Mouse (Mus musculus): ENCODE measurements around the gene Gm8206. TPM values are rescaled to one million over a fixed set of nuclear protein-coding genes. Genes with fewer than 3 reads are reported as not detected.
"Not testable (repeated sequence)": the region's sequence is repeated elsewhere in the genome, so short reads cannot be mapped to it uniquely, and the experiment has no call there.

Gene Gm8206
- 1 to 10 TPM; 1.5 to 1.7 TPM for total RNA-seq (2021)

GRCm38 (mm10) chr14:6093842-6094241 is at the start of gene Gm8206:
Gene Gm8206 (minus strand): TSS chr14:6093942.
- intact Hi-C loops (cut with DNase I); DNase-seq: not testable (repeated sequence)

- intact Hi-C loops (cut with DNase I); DNase-seq: not testable (repeated sequence)
Observed at GRCm38 (mm10) chr14:6125707-6126106, 32.0 kb upstream of the Gm8206 start, which contains the start of gene Gm3476. Gene Gm3476 (minus strand): TSS chr14:6125807.

DNA sequence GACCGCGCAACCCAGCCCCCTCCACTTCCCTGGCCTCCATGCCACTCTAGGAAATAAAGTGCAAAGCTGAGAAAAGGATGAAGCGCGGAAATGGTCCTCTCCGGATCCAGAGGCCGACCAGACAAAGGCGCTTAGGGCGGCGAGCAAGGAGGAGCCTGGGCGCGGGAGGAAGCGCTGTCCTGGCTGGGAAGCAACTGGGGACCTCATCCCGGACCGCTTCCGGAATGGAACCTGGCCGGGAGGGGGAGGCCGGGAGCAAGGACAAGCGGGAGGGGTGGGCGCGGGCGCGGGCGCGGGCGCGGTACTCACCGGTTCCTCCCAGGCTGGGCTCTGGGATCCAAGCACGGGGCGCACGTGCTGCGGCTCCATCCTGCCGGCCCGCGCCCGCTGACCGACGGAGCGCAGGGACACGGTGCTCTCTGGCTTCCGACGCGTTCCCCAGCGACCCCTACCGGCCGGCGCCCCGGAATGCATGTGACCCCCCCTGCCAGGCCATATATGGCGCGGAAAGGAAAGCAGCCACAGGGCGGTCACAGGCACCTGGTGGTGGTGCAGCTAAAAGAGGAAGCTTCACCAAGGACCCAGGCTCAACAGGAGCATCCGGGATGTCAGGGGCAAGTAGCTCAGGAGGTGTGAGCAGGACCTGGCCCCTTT is 14.7 kb upstream of the Gm8206 start, which contains the start of gene Gm3468:
Gm3468 (minus strand) TSS at position 394 of the 654 bp plus-strand sequence.
- DNase-seq, result peak; percentile 69
- intact Hi-C loops (cut with DNase I), result not testable (repeated sequence)

GRCm38 (mm10) chr14:6107500-6107899 is 13.8 kb upstream of the Gm8206 start:
- intact Hi-C loops (cut with DNase I), result not testable (repeated sequence)

GRCm38 (mm10) chr14:6058167-6058566 is 35.6 kb downstream of the Gm8206 start, which contains the start of gene Gm6337:
Gene Gm6337 (minus strand): TSS chr14:6058267.
- intact Hi-C loops (cut with DNase I); DNase-seq: not testable (repeated sequence)

More at GRCm38 (mm10) chr14:6107500-6107899, 13.8 kb upstream of the Gm8206 start:
- DNase-seq, result not testable (repeated sequence)

DNA sequence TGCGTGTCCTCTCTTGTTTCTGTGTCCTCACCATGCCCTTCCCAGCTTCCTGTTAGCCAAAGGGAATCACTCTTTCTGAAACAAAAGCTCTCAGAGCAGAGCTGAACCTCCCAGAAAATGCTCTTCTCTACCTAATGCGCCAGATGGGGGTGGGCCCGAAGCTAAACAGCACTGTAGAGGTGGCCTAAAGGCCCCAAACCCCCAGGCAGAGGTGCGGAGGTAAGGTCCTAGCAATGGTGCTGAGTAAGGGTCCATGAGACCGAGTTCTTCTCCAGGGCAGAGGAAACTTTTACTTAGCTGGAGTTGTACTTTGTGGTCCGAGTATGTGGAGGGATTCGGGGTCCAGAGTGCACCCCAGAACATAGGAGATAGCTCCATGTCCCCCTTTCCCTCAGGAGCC is 106.6 kb downstream of the Gm8206 start:
- intact Hi-C loops (cut with DNase I), result not testable (repeated sequence)
- peak; percentile 1 for DNase-seq

- intact Hi-C loops (cut with DNase I); DNase-seq: not testable (repeated sequence)
Observed at GRCm38 (mm10) chr14:5979037-5979436, 114.7 kb downstream of the Gm8206 start, which contains the start of gene Gm3453. Gene Gm3453 (minus strand): TSS chr14:5979137.

Other genes with a start within 250 kb of the Gm8206 start
- gene Gm8237, start 213.6 kb downstream of the Gm8206 start, total RNA-seq (2021), result 1 to 10 TPM; 2.2 to 2.9 TPM
- 1 to 10 TPM; 1.9 to 2.0 TPM for gene Gm3248, start 132.2 kb downstream of the Gm8206 start, total RNA-seq (2021)
- under 1 TPM; 0.66 to 0.80 TPM for gene Gm3453, start 114.8 kb downstream of the Gm8206 start, total RNA-seq (2021)
- gene Gm6337, start 35.7 kb downstream of the Gm8206 start, total RNA-seq (2021), result under 1 TPM in 1 of 2 experiments, not detected in 1; 0.28 TPM
- 1 to 10 TPM; 5.1 to 5.6 TPM for gene Gm3468, start 14.7 kb upstream of the Gm8206 start, total RNA-seq (2021)
- gene Gm3476, start 31.9 kb upstream of the Gm8206 start, total RNA-seq (2021), result not detected
- 1 to 10 TPM; 2.6 to 3.1 TPM for gene Gm21560, start 125.3 kb upstream of the Gm8206 start, total RNA-seq (2021)
- 10 to 100 TPM; 12.4 to 14.6 TPM for gene Gm3411, start 193.3 kb upstream of the Gm8206 start, total RNA-seq (2021)
- gene Gm21103, start 210.9 kb upstream of the Gm8206 start, total RNA-seq (2021), result not detected
- gene Gm3618, start 249.7 kb upstream of the Gm8206 start, total RNA-seq (2021), result not detected